Mouse (Mus musculus): ENCODE data around the gene Eefsec. TPM values are rescaled to one million over a fixed set of nuclear protein-coding genes. Genes with fewer than 3 reads are reported as not detected.

Gene Eefsec
- polyA plus RNA-seq, 1 experiment from 2014 or later: 35.1 TPM

GRCm38 (mm10) chr6:88216199-88216598, 230.1 kb downstream of the Eefsec start:
- 69% methylated on average over 4 of the region's 4 CpGs for WGBS
- H3K9ac ChIP-seq: no peak overlapping the region
- no peaks in the 10 kb centered on the region for H3K36me3 ChIP-seq
- H3K4me2 ChIP-seq: no peak overlapping the region
- no peaks in the 10 kb centered on the region for H3K9me3 ChIP-seq
- no peak overlapping the region for H3K27ac ChIP-seq
- H3K4me3 ChIP-seq: no peak overlapping the region
- H3K27me3 ChIP-seq: no peaks in the 10 kb centered on the region
- H3K4me1 ChIP-seq: no peaks in the 10 kb centered on the region; the same call in 1 of the 2 replicates
- ATAC-seq (ENCODE audit: insufficient number of reproducible peaks, low FRiP score, low TSS enrichment, low read depth): no peak

GRCm38 (mm10) chr6:88215797-88216196, 230.5 kb downstream of the Eefsec start:
- no peak for ATAC-seq (ENCODE audit: insufficient number of reproducible peaks, low FRiP score, low TSS enrichment, low read depth)
- 39% methylated on average over 6 of the region's 6 CpGs for WGBS
- no peaks in the 10 kb centered on the region for H3K36me3 ChIP-seq
- H3K4me2 ChIP-seq: no peak overlapping the region
- no peaks in the 10 kb centered on the region; the same call in 1 of the 2 replicates for H3K4me1 ChIP-seq
- no peak overlapping the region for H3K9ac ChIP-seq
- H3K27ac ChIP-seq: no peak overlapping the region
- H3K27me3 ChIP-seq: no peaks in the 10 kb centered on the region
- no peaks in the 10 kb centered on the region for H3K9me3 ChIP-seq
- H3K4me3 ChIP-seq: no peak overlapping the region

- WGBS: 51% methylated on average over 3 of the region's 3 CpGs
- Histone ChIP-seq H3K4me3 (no peak overlapping the region), H3K4me1 (no peaks in the 10 kb centered on the region), H3K27me3 (peaks cover 38% of the 10 kb centered on the region), H3K36me3 (no peaks in the 10 kb centered on the region), H3K9ac (no peak overlapping the region), H3K4me2 (no peak overlapping the region), H3K9me3 (no peaks in the 10 kb centered on the region), H3K27ac (no peak overlapping the region)
- ATAC-seq (ENCODE audit: insufficient number of reproducible peaks, low FRiP score, low TSS enrichment, low read depth): no peak
Observed at GRCm38 (mm10) chr6:88210182-88210581, 236.2 kb downstream of the Eefsec start.

- Histone ChIP-seq H3K36me3 (no peaks in the 10 kb centered on the region), H3K27me3 (peaks cover 46% of the 10 kb centered on the region), H3K4me2 (no peak overlapping the region), H3K4me3 (no peak overlapping the region), H3K9ac (no peak overlapping the region), H3K4me1 (peaks cover 2% of the 10 kb centered on the region; the same call in 1 of the 2 replicates), H3K9me3 (no peaks in the 10 kb centered on the region), H3K27ac (no peak overlapping the region)
- WGBS: 73% methylated on average over 5 of the region's 5 CpGs
- no peak for ATAC-seq (ENCODE audit: insufficient number of reproducible peaks, low FRiP score, low TSS enrichment, low read depth)
Observed at GRCm38 (mm10) chr6:88209453-88209852, 236.9 kb downstream of the Eefsec start.

GRCm38 (mm10) chr6:88208321-88208720, 238.0 kb downstream of the Eefsec start:
- Histone ChIP-seq H3K4me1 (peaks cover 9% of the 10 kb centered on the region), H3K4me3 (no peak overlapping the region), H3K4me2 (no peak overlapping the region), H3K9ac (no peak overlapping the region), H3K27ac (no peak overlapping the region), H3K9me3 (no peaks in the 10 kb centered on the region), H3K27me3 (peaks cover 57% of the 10 kb centered on the region), H3K36me3 (no peaks in the 10 kb centered on the region)
- no peak for ATAC-seq (ENCODE audit: insufficient number of reproducible peaks, low FRiP score, low TSS enrichment, low read depth)
- WGBS: 97% methylated on average over 3 of the region's 3 CpGs

GRCm38 (mm10) chr6:88207403-88208033, 238.8 kb downstream of the Eefsec start:
- Histone ChIP-seq H3K27ac (no peak overlapping the region), H3K4me2 (no peak overlapping the region), H3K4me3 (no peak overlapping the region), H3K36me3 (no peaks in the 10 kb centered on the region), H3K9ac (no peak overlapping the region), H3K9me3 (no peaks in the 10 kb centered on the region), H3K27me3 (peaks cover 63% of the 10 kb centered on the region), H3K4me1 (peaks cover 11% of the 10 kb centered on the region)
- ATAC-seq (ENCODE audit: insufficient number of reproducible peaks, low FRiP score, low TSS enrichment, low read depth): no peak
- WGBS: 86% methylated on average over 10 of the region's 10 CpGs

Other genes with a start within 250 kb of the Eefsec start
- not detected in 2 replicates for gene Dnajb8, start 224.3 kb downstream of the Eefsec start, polyA plus RNA-seq (2015; fragmentation: Nextera tagmentation; extraction: Ambion mirVana)
- 118 and 122 TPM in 2 replicates for gene Ruvbl1, start 18.9 kb upstream of the Eefsec start, polyA plus RNA-seq (2015; fragmentation: Nextera tagmentation; extraction: Ambion mirVana)
- 299 and 301 TPM in 2 replicates for gene Sec61a1, start 72.4 kb upstream of the Eefsec start, polyA plus RNA-seq (2015; fragmentation: Nextera tagmentation; extraction: Ambion mirVana)
- gene Kbtbd12, start 191.4 kb upstream of the Eefsec start, polyA plus RNA-seq (2015; fragmentation: Nextera tagmentation; extraction: Ambion mirVana): 1.4 and 5.3 TPM in 2 replicates